Comparison of ENCODE assay signal across 18 mouse cellular contexts in genomic region chr15:13765411-13765810, GRCm38 (mm10).
DNase-seq lines count a peak whose midpoint lies in the region.
"Had no signal": no experiment of that assay in that cellular context is flagged by ENCODE, and none has a peak within 500 bp of the region (broad histone marks: within the 10 kb centered on the region; RNA-seq: fewer than 3 reads in every experiment).

No protein-coding gene starts in this region.

- DNase-seq in frontal cortex, adult 2 months (ENCODE audit: extremely low spot score in 1 of 2, low spot score in 1 of 2), result peak; percentile 23
- DNase-seq in frontal cortex, postnatal 10 days (ENCODE audit: low spot score in 2 of 2), result no peak
- DNase-seq in left cerebral cortex, adult 9 months (ENCODE audit: low spot score in 2 of 2), result peak; percentile 2 to 11
- no peak for DNase-seq in left cerebral cortex, adult 8-10 months (ENCODE audit: low spot score in 2 of 2)
- DNase-seq in right cerebral cortex, adult 18-20 months, result peak; percentile 7
- no peak for DNase-seq in right cerebral cortex, postnatal 14 days
- peak; percentile 55 for DNase-seq in telencephalon, adult 2 months (ENCODE audit: low read depth, low spot score)
- no peak for DNase-seq in kidney, postnatal 14 days
- DNase-seq: adrenal gland, adult 2 months; adrenal gland, postnatal 14 days; cerebellum, adult 11-12 months; cerebellum, adult 8-10 months; cerebellum, postnatal 10 days; cerebellum, postnatal 36 days; embryo, embryonic 11 days; gastrocnemius, adult 2 months; gastrocnemius, postnatal 14 days; heart, adult 11 months had no signal

Comparison
In these comparisons a context has a peak if more than half of its experiments do, and no peak if none do; other contexts are left out.
1. DNase-seq: peak in frontal cortex, adult 2 months (2 of 2), left cerebral cortex, adult 9 months (2 of 2), right cerebral cortex, adult 18-20 months (single experiment) and telencephalon, adult 2 months (single experiment); none in frontal cortex, postnatal 10 days (0 of 2), left cerebral cortex, adult 8-10 months (0 of 2), right cerebral cortex, postnatal 14 days (single experiment) and kidney, postnatal 14 days (single experiment).